Mouse (Mus musculus): ENCODE data around the gene Pla2g2f. TPM values are rescaled to one million over a fixed set of nuclear protein-coding genes. Genes with fewer than 3 reads are reported as not detected.

Pla2g2f gene
- total RNA-seq, 2 experiments from 2014 or later = not detected

DNA sequence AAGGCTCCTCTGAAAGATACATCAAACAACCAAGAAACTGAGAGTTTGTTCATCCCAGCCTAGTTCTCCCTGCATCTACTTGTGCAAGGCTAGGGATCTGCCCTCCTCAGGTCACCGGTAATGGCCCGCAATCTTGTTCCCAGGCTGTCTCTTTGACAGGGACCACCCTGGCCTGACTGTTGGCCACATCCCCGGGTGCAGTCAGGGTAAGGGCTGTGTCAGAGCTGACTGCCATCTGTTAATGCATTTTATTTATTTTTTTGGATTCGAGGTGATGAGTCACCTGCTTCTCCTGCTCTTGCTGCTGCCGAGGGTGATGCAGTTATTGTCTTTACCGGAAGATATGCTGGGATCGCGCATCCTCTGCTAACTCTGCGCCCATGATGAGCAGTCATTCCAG lies 40.7 kb downstream of the Pla2g2f start:
- DNase-seq = no peak

GRCm38 (mm10) chr4:138714186-138714585 lies 43.2 kb downstream of the Pla2g2f start:
- no peak for DNase-seq

- DNase-seq = no peak
Observed at GRCm38 (mm10) chr4:138712621-138713020, 44.8 kb downstream of the Pla2g2f start.

GRCm38 (mm10) chr4:138712096-138712495 lies 45.3 kb downstream of the Pla2g2f start:
- no peak for DNase-seq

DNA sequence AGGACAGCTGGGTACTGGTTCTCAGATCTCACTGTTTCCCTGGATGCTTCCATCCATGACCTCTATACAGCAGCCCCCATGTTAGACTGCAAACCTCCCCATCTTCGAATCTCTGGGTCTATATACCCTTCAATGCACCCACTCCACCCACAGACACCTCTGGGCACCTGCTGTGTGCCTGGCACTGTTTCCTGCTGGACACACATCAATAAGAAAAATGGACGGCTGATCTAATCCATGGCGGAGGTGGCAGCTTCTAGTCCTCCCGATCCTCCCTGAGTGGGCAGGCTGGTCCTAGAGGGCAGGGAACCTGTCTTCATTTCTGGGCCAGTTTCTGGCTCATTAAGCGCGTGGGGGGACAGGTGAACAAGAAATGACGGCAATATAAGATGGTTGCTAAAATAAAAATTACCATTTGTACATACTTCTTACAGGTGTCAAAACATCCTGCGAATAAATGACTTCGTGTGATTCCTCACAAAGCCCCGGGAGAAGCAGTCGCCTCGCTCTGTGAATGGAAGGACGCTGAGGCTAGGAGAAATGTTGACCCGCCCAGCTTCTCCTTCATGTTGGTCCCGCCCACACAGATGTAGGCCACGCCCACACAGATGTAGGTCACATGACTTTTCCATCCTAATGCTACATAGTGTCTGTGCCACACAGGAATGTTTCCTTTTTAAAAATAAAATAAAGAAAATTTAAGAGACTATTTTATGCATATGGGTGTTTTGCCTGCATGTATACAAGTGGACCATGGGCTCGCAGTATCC lies 46.2 kb downstream of the Pla2g2f start:
- DNase-seq = no peak

DNA sequence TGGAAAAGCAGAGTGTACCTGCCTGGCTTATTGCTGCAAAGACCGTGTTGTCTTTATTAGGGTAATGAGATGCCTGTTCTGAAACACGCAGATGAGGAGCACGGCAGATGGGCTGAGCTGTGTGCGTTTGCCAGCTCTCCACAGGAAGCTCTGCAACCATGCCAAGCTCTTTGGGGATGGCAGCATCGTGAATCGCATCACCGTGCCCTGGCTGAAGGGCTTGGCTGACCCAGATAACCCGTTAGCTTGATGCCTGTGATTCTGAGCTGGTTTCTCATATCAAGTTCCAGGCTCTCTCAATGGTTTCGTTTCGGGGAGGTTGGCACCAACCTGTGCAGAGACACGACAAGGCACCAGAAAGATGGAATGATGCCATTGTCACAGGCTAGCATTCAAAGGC lies 46.8 kb downstream of the Pla2g2f start:
- DNase-seq = no peak

DNA sequence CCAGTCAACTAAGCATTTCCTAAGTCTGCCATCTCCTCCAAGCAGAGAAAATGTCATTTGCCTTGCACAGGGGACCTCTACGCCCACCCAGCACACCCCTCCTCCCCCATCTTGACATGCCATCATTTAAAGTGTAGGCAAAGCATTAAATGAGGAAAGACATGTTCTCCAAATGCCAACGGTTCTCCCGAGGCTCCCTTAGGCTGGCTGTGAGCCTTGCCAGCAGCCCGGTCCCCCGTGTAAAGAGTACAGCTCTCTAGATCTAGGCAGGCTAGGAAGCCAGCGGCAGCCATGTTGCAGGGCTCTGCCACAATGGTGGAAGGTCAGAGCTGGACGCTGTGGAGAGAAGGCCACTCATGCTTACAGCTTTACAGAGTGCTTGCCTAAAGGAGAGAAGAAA lies 47.5 kb downstream of the Pla2g2f start:
- no peak for DNase-seq

- DNase-seq = no peak
Observed at GRCm38 (mm10) chr4:138709246-138709645, 48.2 kb downstream of the Pla2g2f start.

- DNase-seq = peak; percentile 16
Observed at GRCm38 (mm10) chr4:138708636-138709035, 48.8 kb downstream of the Pla2g2f start.

DNA sequence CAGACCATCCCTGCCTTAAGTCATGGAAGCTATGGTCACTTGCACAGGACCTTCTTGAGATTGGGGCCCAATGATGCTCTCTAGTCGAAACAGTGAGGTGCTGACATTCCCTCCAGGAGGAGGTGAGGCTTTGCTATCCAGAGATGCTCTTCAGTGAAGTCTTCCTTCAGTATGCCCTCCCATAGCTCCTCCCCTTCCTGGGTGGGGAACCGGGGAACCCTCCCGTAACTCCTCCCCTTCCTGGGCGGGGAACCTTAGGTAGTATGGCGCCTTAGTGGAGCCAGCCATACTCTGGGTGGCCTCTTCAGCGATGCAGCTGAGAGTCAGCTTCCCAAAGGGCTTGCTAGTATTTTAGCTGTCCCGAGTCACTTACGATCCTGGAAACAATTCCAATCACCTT lies 50.8 kb downstream of the Pla2g2f start:
- no peak for DNase-seq

DNA sequence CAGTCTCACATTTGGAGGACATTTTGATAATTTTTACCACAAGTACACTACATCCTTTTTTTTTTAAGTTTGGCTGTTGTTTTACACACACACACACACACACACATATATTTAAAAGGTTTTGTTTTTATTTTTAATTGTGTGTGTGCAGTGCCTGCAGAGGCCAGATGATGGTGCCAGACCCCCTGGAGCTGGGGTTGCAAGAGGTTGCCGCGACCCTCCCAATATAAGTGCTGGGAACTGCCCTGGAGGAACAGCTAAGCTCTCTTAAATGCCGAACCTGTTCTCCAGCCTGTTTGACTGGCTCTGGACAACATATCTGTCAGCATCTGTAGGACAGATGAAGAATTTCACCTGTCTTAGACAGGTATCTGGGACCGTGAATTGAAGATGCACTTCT lies 53.3 kb downstream of the Pla2g2f start:
- DNase-seq = no peak

- no peak for DNase-seq
Observed at GRCm38 (mm10) chr4:138703591-138703990, 53.8 kb downstream of the Pla2g2f start.

DNA sequence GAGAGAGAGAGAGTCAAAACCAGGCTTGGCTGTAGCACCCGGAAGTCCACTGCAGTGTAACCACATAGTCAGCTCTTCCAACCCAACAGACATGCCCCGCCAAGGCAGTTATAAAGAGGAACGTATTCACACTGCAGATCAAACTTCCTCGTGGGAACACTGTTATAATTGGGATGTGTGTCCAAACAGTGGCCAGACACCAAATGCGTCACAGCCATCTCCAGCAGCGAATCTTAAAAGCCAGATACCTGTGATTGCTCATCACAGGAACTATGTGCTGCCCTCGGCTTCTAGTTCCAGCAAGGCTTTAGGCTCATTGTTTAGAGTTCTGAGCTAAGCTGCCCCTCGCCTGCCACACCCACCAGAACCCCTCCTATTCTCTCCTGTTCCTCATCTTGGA lies 54.9 kb downstream of the Pla2g2f start:
- no peak for DNase-seq

GRCm38 (mm10) chr4:138702031-138702430 lies 55.4 kb downstream of the Pla2g2f start:
- no peak for DNase-seq

DNA sequence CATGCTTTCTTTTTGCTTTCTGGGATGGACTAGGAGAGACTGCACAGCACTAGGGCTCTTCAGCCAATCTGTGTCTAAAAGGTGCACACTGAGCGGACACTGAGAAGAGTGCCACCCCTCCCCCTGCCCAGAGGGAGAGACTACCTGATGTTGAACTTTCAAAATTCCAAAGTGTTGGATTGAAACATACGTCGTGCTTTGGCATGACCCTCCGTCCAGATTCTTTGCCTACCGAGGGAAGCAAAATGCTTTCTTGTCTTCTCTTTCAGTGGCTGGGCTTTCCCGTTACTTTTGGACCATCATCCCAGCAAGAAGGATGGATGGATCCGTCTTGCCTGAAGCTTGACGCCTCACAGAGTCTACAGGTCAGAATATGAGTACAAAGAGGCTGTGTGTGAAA lies 56.3 kb downstream of the Pla2g2f start:
- DNase-seq = no peak

Other genes starting within 250 kb of the Pla2g2f start
- gene Vwa5b1, start 121.7 kb downstream of the Pla2g2f start, total RNA-seq (2021) = not detected
- gene Pla2g2c, start 32.8 kb downstream of the Pla2g2f start, total RNA-seq (2021) = not detected
- gene Ubxn10, start 20.5 kb downstream of the Pla2g2f start, total RNA-seq (2021) = under 1 TPM in 1 of 2 experiments, not detected in 1; 0.08 TPM
- under 1 TPM in 1 of 2 experiments, not detected in 1; 0.29 TPM for gene Pla2g2d, start 18.1 kb upstream of the Pla2g2f start, total RNA-seq (2021)
- gene Pla2g5, start 105.9 kb upstream of the Pla2g2f start, total RNA-seq (2021) = under 1 TPM; 0.75 to 0.79 TPM
- gene Gm13030, start 116.3 kb upstream of the Pla2g2f start, total RNA-seq (2021) = not detected
- gene Pla2g2e, start 120.3 kb upstream of the Pla2g2f start, total RNA-seq (2021) = under 1 TPM in 1 of 2 experiments, not detected in 1; 0.32 TPM
- gene Otud3, start 156.3 kb upstream of the Pla2g2f start, total RNA-seq (2021) = 10 to 100 TPM; 11.4 to 13.8 TPM
- gene Rnf186, start 209.5 kb upstream of the Pla2g2f start, total RNA-seq (2021) = not detected
- gene Tmco4, start 215.3 kb upstream of the Pla2g2f start, total RNA-seq (2021) = 1 to 10 TPM; 4.7 TPM

Data from gastrocnemius, postnatal 25 days (tissue).